Mouse (Mus musculus): ENCODE measurements around the gene Map7d1.
A peak's percentile ranks its signal among the peaks of the same experiment; 100 is the strongest.

Map7d1 gene

DNA sequence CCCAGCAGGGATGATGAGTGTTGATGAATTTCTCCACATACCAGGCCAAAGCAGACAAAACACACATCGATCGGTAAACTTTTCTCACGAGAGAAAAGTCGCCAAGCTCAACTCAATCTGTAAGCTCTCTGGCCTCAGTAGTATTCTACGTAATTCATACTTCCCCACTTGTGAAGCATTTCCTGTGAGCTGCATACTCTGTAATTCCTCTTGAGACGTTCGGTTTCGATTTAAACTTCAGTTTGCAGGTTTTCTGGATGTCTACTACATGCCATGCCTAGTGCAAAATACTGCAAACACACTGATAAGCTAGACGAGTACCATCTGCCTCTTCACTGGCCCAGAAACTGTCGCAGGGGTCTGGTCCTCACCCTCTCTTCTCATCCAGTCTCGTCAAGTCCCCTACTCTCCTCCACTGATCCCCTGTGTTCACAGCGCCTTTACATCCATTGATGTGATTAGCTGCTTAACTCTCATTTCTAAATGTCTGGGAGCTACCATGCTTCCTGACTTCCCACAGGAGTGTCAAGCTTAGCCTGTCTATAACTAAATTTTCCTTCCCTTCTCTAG is 51.4 kb downstream of the Map7d1 start:
- TF ChIP-seq POU5F1 (IDR thresholded peaks at IDR 0.05; ENCODE audit: borderline replicate concordance, low read length), result no peak
- TF ChIP-seq NANOG (IDR thresholded peaks at IDR 0.05; ENCODE audit: borderline replicate concordance, low read length), result no peak
- TF ChIP-seq CTCF (conservative IDR thresholded peaks at IDR 0.05; ENCODE audit: low read length), result no peak
- Histone ChIP-seq H3K27me3 (ENCODE audit: insufficient read depth, low read length) (no peaks in the 10 kb centered on the region), H3K9me3 (ENCODE audit: low read length) (no peaks in the 10 kb centered on the region), H3K4me3 (replicated peaks; ENCODE audit: low read length) (0 out of 2 replicates have a peak overlapping the region, but pooled peaks have one; percentile 88), H3K36me3 (ENCODE audit: insufficient read depth, low read length) (peaks cover 11% of the 10 kb centered on the region), H3K4me1 (replicated peaks; ENCODE audit: low read depth, low read length) (peaks cover 47% of the 10 kb centered on the region)

- TF ChIP-seq POU5F1 (IDR thresholded peaks at IDR 0.05; ENCODE audit: borderline replicate concordance, low read length), result no peak
- TF ChIP-seq NANOG (IDR thresholded peaks at IDR 0.05; ENCODE audit: borderline replicate concordance, low read length), result no peak
- TF ChIP-seq CTCF (conservative IDR thresholded peaks at IDR 0.05; ENCODE audit: low read length), result no peak
- H3K9me3 ChIP-seq (ENCODE audit: low read length), result no peaks in the 10 kb centered on the region
- no peaks in the 10 kb centered on the region for H3K27me3 ChIP-seq (ENCODE audit: insufficient read depth, low read length)
- H3K4me3 ChIP-seq (replicated peaks; ENCODE audit: low read length), result peak overlapping the region; percentile 88
- H3K4me1 ChIP-seq (replicated peaks; ENCODE audit: low read depth, low read length), result peaks cover 55% of the 10 kb centered on the region
- H3K36me3 ChIP-seq (ENCODE audit: insufficient read depth, low read length), result peaks cover 17% of the 10 kb centered on the region
These were observed 52.1 kb downstream of the Map7d1 start for GRCm38 (mm10) chr4:126204016-126204415.

DNA sequence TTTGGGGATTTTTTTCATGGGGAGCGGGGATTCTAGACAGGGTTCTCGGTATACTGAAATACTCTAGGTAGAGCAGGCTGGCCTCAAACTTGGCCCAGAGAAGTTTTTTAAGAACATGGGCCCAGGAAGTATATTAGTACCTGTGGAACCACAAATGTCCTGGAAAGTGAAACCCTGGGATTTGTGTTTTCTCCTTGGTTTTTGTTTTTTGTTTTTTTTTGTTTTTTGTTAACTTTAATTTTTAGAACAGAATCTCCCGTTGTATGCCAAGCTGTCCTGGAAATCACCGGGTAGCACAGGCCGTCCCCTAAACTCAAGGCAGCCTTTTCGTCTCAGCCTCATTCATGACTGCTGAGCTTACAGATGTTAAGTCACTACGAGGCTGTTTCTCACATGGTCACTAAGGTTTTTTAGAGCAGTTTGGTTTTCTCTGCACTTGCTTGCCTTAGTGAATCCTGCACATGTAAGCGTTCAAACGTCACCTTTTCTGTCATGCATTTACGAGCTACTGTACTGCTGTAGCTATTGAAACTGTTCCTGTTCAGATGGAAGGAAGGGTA is 52.7 kb downstream of the Map7d1 start:
- TF ChIP-seq CTCF (conservative IDR thresholded peaks at IDR 0.05; ENCODE audit: low read length), result no peak
- no peak for TF ChIP-seq POU5F1 (IDR thresholded peaks at IDR 0.05; ENCODE audit: borderline replicate concordance, low read length)
- no peak for TF ChIP-seq NANOG (IDR thresholded peaks at IDR 0.05; ENCODE audit: borderline replicate concordance, low read length)
- peaks cover 61% of the 10 kb centered on the region for H3K4me1 ChIP-seq (replicated peaks; ENCODE audit: low read depth, low read length)
- no peaks in the 10 kb centered on the region for H3K27me3 ChIP-seq (ENCODE audit: insufficient read depth, low read length)
- no peaks in the 10 kb centered on the region for H3K9me3 ChIP-seq (ENCODE audit: low read length)
- H3K4me3 ChIP-seq (replicated peaks; ENCODE audit: low read length), result peak overlapping the region; percentile 88
- H3K36me3 ChIP-seq (ENCODE audit: insufficient read depth, low read length), result peaks cover 23% of the 10 kb centered on the region

GRCm38 (mm10) chr4:126202303-126203181 is 53.6 kb downstream of the Map7d1 start, which contains the start of gene Thrap3:
Thrap3 (minus strand) TSS chr4:126202760.
- Histone ChIP-seq H3K9me3 (ENCODE audit: low read length) (no peaks in the 10 kb centered on the region), H3K36me3 (ENCODE audit: insufficient read depth, low read length) (peaks cover 30% of the 10 kb centered on the region), H3K27me3 (ENCODE audit: insufficient read depth, low read length) (no peaks in the 10 kb centered on the region), H3K4me1 (replicated peaks; ENCODE audit: low read depth, low read length) (peaks cover 68% of the 10 kb centered on the region), H3K4me3 (replicated peaks; ENCODE audit: low read length) (peak within 1 kb of the TSS; percentile 88)
- TF ChIP-seq CTCF (conservative IDR thresholded peaks at IDR 0.05; ENCODE audit: low read length), result no peak
- no peak for TF ChIP-seq POU5F1 (IDR thresholded peaks at IDR 0.05; ENCODE audit: borderline replicate concordance, low read length)
- TF ChIP-seq NANOG (IDR thresholded peaks at IDR 0.05; ENCODE audit: borderline replicate concordance, low read length), result no peak; the same call in 1 of the 2 replicates

DNA sequence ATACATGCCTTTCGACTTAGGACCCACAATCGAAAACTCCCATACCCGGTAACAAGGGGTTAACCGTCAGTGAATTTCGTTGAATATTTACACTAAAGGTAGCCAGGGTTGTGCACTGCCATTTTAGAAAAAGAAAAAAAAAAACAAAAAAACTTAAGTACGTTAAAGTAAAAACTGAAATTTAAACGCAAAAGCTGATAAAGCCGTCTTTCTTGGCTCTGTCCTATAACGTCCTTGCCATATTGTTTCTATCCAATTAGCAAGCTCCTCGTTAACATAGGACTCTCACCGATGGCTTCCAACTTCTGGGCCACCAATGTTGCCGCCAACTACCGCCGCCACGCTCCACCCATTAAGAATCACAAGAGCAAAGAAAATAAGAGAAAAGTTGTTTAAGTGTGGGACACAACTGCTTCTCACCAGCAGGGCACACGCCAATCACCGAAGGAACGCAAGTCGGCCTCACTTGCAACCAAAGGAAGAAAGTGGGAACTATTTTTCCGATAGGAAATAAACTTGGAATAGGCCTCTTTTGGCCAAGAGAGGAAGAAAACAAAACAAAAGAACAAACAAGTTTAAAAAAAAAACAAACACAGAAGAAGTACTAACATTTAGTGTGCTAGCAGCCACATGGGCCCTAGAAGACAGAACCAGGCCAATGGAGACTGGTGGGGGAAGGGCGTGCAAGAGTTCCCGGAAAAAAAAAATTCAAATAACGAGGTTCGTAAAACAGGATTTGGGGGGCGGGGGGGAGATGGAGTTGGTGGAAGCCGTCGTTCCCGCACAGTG is 54.4 kb downstream of the Map7d1 start:
- peaks cover 38% of the 10 kb centered on the region for H3K36me3 ChIP-seq (ENCODE audit: insufficient read depth, low read length)
- H3K4me1 ChIP-seq (replicated peaks; ENCODE audit: low read depth, low read length), result peaks cover 70% of the 10 kb centered on the region
- H3K9me3 ChIP-seq (ENCODE audit: low read length), result no peaks in the 10 kb centered on the region
- no peaks in the 10 kb centered on the region for H3K27me3 ChIP-seq (ENCODE audit: insufficient read depth, low read length)
- peak overlapping the region; percentile 88 for H3K4me3 ChIP-seq (replicated peaks; ENCODE audit: low read length)
- TF ChIP-seq POU5F1 (IDR thresholded peaks at IDR 0.05; ENCODE audit: borderline replicate concordance, low read length) (no peak), NANOG (IDR thresholded peaks at IDR 0.05; ENCODE audit: borderline replicate concordance, low read length) (no peak), CTCF (conservative IDR thresholded peaks at IDR 0.05; ENCODE audit: low read length) (0 out of 2 replicates have a peak, but pooled peaks have one; percentile 11)

- H3K9me3 ChIP-seq (ENCODE audit: low read length), result no peaks in the 10 kb centered on the region
- H3K4me1 ChIP-seq (replicated peaks; ENCODE audit: low read depth, low read length), result peaks cover 76% of the 10 kb centered on the region
- no peak for TF ChIP-seq CTCF (conservative IDR thresholded peaks at IDR 0.05; ENCODE audit: low read length)
- TF ChIP-seq POU5F1 (IDR thresholded peaks at IDR 0.05; ENCODE audit: borderline replicate concordance, low read length), result no peak
- no peak for TF ChIP-seq NANOG (IDR thresholded peaks at IDR 0.05; ENCODE audit: borderline replicate concordance, low read length)
- no peaks in the 10 kb centered on the region for H3K27me3 ChIP-seq (ENCODE audit: insufficient read depth, low read length)
- peak overlapping the region; percentile 88 for H3K4me3 ChIP-seq (replicated peaks; ENCODE audit: low read length)
- peaks cover 44% of the 10 kb centered on the region for H3K36me3 ChIP-seq (ENCODE audit: insufficient read depth, low read length)
These were observed 55.5 kb downstream of the Map7d1 start for GRCm38 (mm10) chr4:126200656-126201055.

DNA sequence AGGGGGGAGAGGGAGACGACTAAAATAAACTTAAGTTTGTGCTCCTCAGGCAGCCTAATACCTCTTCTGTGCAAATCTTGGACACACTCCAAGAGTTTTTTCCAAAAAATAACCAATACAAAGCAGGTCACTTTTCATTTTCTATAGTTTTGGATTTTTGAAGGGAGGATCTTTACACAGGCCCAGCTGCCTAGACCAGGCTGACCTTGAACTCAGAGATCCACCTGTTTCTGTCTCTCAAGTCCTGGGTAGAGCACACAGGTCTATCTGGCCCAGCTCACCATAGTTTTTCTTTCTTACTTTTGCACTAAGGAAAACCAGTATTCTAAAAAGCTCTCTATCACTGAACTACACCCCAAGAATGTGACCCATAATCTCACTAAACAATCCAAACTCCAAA is 56.1 kb downstream of the Map7d1 start:
- H3K4me3 ChIP-seq (replicated peaks; ENCODE audit: low read length), result peak overlapping the region; percentile 88
- H3K9me3 ChIP-seq (ENCODE audit: low read length), result no peaks in the 10 kb centered on the region
- TF ChIP-seq POU5F1 (IDR thresholded peaks at IDR 0.05; ENCODE audit: borderline replicate concordance, low read length) (no peak), NANOG (IDR thresholded peaks at IDR 0.05; ENCODE audit: borderline replicate concordance, low read length) (no peak), CTCF (conservative IDR thresholded peaks at IDR 0.05; ENCODE audit: low read length) (no peak)
- H3K27me3 ChIP-seq (ENCODE audit: insufficient read depth, low read length), result no peaks in the 10 kb centered on the region
- peaks cover 45% of the 10 kb centered on the region for H3K36me3 ChIP-seq (ENCODE audit: insufficient read depth, low read length)
- peaks cover 78% of the 10 kb centered on the region for H3K4me1 ChIP-seq (replicated peaks; ENCODE audit: low read depth, low read length)

Measured in E14TG2a.4 (cell line).